Mouse (Mus musculus) bone marrow, adult 2 months (tissue): ENCODE data around the gene Sept5.

ENCODE experiments used
- CTCF ChIP-seq: fragments of 200-500 bp; IDR thresholded peaks from 2 replicates; pipeline ENCODE4 v1.5.1; 2011; ENCODE audit warnings: low read length, control low read depth; ENCODE audit not compliant: control insufficient read depth, insufficient read depth
- POLR2A ChIP-seq: fragments of 200-500 bp; IDR thresholded peaks from 2 replicates; pipeline ENCODE4 v1.6.1; 2011; ENCODE audit warnings: low read depth, mild to moderate bottlenecking, control low read depth, low read length, borderline replicate concordance; ENCODE audit not compliant: control insufficient read depth

- TF ChIP-seq CTCF = no peak
- TF ChIP-seq POLR2A = no peak
Measured at GRCm38 (mm10) chr16:18672027-18672426, 42.3 kb upstream of the Sept5 start.
